Mouse (Mus musculus): ENCODE data around the gene Nxnl1. TPM values are rescaled to one million over a fixed set of nuclear protein-coding genes. Genes with fewer than 3 reads are reported as not detected.
"Not testable (repeated sequence)": the region's sequence is repeated elsewhere in the genome, so short reads cannot be mapped to it uniquely, and the experiment has no call there.

Nxnl1 gene
- polyA plus RNA-seq, 1 experiment from 2014 or later, result not detected

GRCm38 (mm10) chr8:71534263-71534810 is 32.1 kb downstream of the Nxnl1 start:
- no peak for ATAC-seq (ENCODE audit: low read depth)
- Histone ChIP-seq H3K27ac (ENCODE audit: low read length) (no peak overlapping the region), H3K9ac (ENCODE audit: low read depth, low read length) (no peak overlapping the region), H3K4me1 (ENCODE audit: control insufficient read depth, low read depth, low read length) (peaks cover 15% of the 10 kb centered on the region), H3K27me3 (ENCODE audit: control insufficient read depth, insufficient read depth, low read depth, low read length) (no peaks in the 10 kb centered on the region), H3K4me3 (ENCODE audit: low read depth, low read length) (no peak overlapping the region), H3K36me3 (ENCODE audit: control insufficient read depth, insufficient read depth) (no peaks in the 10 kb centered on the region), H3K4me2 (ENCODE audit: low read depth, low read length) (no peak overlapping the region), H3K9me3 (replicated peaks; ENCODE audit: control insufficient read depth, low read length) (no peaks in the 10 kb centered on the region)
- WGBS (ENCODE audit: insufficient replicate concordance), result 38% methylated on average over 3 of the region's 3 CpGs

DNA sequence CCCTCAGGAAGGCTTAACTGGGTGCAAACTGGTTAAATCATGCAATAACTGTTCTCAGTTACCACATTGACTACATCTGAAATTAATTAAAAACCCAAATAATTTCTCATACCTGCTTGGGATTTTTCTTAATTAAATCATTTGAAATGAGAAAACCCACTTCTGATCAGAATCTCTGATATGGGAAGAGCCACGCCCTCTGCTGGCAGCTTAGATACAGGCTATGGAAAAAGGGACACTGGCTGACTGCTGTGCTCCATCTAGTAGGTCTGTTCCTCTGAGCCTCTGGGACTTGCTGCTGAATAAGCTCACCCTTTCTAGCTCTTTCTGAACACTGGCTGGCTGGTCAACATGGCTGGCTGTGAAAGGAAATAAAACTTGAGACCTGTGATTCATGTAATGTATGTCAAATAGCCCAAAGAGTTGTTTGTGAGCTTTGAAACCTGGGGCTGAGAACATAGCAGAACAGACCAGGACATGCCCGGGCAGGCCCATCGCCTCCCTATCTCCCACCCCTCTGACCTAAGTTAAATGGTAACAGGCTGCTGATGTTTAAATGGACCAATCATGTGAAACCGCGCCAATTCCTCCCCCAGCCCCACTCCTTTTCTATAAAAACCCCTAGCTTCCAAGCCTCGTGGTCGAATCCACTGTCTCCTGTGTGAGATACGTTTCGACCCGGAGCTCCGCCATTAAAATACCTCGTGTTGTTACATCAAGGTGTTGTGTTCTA is 35.5 kb downstream of the Nxnl1 start:
- not testable (repeated sequence) for H3K27ac ChIP-seq (ENCODE audit: low read length); H3K36me3 ChIP-seq (ENCODE audit: control insufficient read depth, insufficient read depth); H3K4me2 ChIP-seq (ENCODE audit: low read depth, low read length); H3K4me3 ChIP-seq (ENCODE audit: low read depth, low read length); H3K4me1 ChIP-seq (ENCODE audit: control insufficient read depth, low read depth, low read length); H3K9ac ChIP-seq (ENCODE audit: low read depth, low read length); H3K9me3 ChIP-seq (replicated peaks; ENCODE audit: control insufficient read depth, low read length); ATAC-seq (ENCODE audit: low read depth); H3K27me3 ChIP-seq (ENCODE audit: control insufficient read depth, insufficient read depth, low read depth, low read length)
- WGBS (ENCODE audit: insufficient replicate concordance), result 63% methylated on average over 5 of the region's 12 CpGs

GRCm38 (mm10) chr8:71528362-71529073 is 37.9 kb downstream of the Nxnl1 start:
- Histone ChIP-seq H3K4me1 (ENCODE audit: control insufficient read depth, low read depth, low read length) (no peaks in the 10 kb centered on the region; the same call in none of the 2 replicates), H3K9ac (ENCODE audit: low read depth, low read length) (no peak overlapping the region), H3K27me3 (ENCODE audit: control insufficient read depth, insufficient read depth, low read depth, low read length) (peaks cover 20% of the 10 kb centered on the region), H3K4me3 (ENCODE audit: low read depth, low read length) (no peak overlapping the region), H3K9me3 (replicated peaks; ENCODE audit: control insufficient read depth, low read length) (no peaks in the 10 kb centered on the region), H3K36me3 (ENCODE audit: control insufficient read depth, insufficient read depth) (no peaks in the 10 kb centered on the region), H3K4me2 (ENCODE audit: low read depth, low read length) (no peak overlapping the region), H3K27ac (ENCODE audit: low read length) (peak overlapping the region; percentile 3; the same call in 1 of the 2 replicates)
- peak; percentile 65 for ATAC-seq (ENCODE audit: low read depth)
- 18% methylated on average over 11 of the region's 11 CpGs for WGBS (ENCODE audit: insufficient replicate concordance)

- Histone ChIP-seq H3K9ac (ENCODE audit: low read depth, low read length) (no peak overlapping the region), H3K4me3 (ENCODE audit: low read depth, low read length) (no peak overlapping the region), H3K27ac (ENCODE audit: low read length) (no peak overlapping the region), H3K36me3 (ENCODE audit: control insufficient read depth, insufficient read depth) (no peaks in the 10 kb centered on the region), H3K9me3 (replicated peaks; ENCODE audit: control insufficient read depth, low read length) (no peaks in the 10 kb centered on the region), H3K27me3 (ENCODE audit: control insufficient read depth, insufficient read depth, low read depth, low read length) (peaks cover 20% of the 10 kb centered on the region), H3K4me2 (ENCODE audit: low read depth, low read length) (no peak overlapping the region), H3K4me1 (ENCODE audit: control insufficient read depth, low read depth, low read length) (no peaks in the 10 kb centered on the region; the same call in none of the 2 replicates)
- no peak for ATAC-seq (ENCODE audit: low read depth)
- WGBS (ENCODE audit: insufficient replicate concordance), result 44% methylated on average over 3 of the region's 3 CpGs
These were observed 39.1 kb downstream of the Nxnl1 start for GRCm38 (mm10) chr8:71527162-71527870.

DNA sequence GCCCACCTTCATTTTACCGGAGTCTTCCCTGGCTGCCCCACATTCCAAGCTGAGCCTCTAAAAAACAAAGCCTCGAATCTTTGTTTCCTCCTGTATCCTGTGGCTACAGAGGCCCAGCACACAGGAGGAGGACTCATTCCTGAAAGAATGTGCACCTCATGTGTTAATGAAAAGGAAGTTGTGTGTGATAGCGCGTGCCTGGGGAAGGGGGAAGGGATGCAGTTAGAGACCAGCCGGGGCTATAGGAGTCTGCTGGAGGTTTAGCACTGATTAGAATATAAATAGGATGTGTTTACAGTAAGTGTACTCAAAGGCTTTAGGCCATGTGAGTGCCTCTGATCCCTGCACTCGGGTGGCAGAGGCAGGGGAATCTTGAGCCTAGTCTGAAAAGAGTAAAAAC is 40.1 kb downstream of the Nxnl1 start:
- H3K9ac ChIP-seq (ENCODE audit: low read depth, low read length), result no peak overlapping the region
- ATAC-seq (ENCODE audit: low read depth), result 0 out of 2 replicates have a peak, but pooled peaks have one; percentile 5
- no peak overlapping the region for H3K27ac ChIP-seq (ENCODE audit: low read length)
- no peaks in the 10 kb centered on the region for H3K9me3 ChIP-seq (replicated peaks; ENCODE audit: control insufficient read depth, low read length)
- H3K4me3 ChIP-seq (ENCODE audit: low read depth, low read length), result no peak overlapping the region
- H3K27me3 ChIP-seq (ENCODE audit: control insufficient read depth, insufficient read depth, low read depth, low read length), result peaks cover 20% of the 10 kb centered on the region
- 19% methylated on average over 6 of the region's 6 CpGs for WGBS (ENCODE audit: insufficient replicate concordance)
- no peaks in the 10 kb centered on the region for H3K36me3 ChIP-seq (ENCODE audit: control insufficient read depth, insufficient read depth)
- no peak overlapping the region for H3K4me2 ChIP-seq (ENCODE audit: low read depth, low read length)
- H3K4me1 ChIP-seq (ENCODE audit: control insufficient read depth, low read depth, low read length), result no peaks in the 10 kb centered on the region; the same call in none of the 2 replicates

DNA sequence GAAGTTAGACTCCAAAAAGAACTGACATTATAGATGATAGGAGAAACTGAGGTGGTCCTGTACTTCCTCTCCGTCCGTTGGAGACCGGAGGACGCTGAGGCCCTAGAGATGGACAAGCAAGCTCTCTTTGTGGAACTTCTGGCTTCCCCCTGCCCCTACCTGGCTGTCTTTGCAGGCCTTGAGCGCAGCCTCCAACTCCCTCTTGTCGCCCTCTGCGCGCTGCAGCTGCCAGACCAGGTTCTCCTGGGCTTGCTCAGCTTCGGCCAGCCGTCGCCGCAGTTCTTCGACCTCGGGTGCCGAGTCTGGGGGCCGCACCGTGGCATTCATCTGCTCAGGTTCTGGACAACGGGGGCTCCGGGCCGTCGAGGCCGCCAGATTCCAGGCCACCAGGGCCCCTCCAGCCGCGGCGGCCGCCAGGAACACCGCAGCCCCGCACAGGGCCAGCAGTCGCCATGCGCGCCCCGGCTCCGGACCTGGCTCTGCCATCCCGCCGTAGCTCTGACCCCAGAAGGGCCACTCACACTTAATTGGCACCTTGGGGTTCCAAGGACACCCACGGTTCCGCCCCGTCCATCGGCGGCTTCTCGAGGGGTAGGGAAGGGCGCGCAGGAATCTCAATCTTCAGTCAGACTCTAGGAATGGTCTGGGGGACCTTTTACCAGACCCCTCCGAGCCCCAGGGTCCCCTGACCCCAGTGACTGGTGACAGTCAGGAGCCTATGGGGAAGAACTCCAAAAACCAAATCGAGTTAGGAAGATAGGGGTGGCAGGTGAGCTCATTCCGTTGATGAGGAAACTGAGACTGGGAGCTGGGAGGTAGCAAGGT is 41.0 kb downstream of the Nxnl1 start, which contains the start of gene Ccdc194:
Ccdc194 (minus strand) TSS at position 486 of the 825 bp plus-strand sequence.
- Histone ChIP-seq H3K27me3 (ENCODE audit: control insufficient read depth, insufficient read depth, low read depth, low read length) (peaks cover 20% of the 10 kb centered on the region), H3K36me3 (ENCODE audit: control insufficient read depth, insufficient read depth) (no peaks in the 10 kb centered on the region), H3K4me2 (ENCODE audit: low read depth, low read length) (no peak within 1 kb of the TSS), H3K27ac (ENCODE audit: low read length) (no peak within 1 kb of the TSS), H3K4me3 (ENCODE audit: low read depth, low read length) (no peak within 1 kb of the TSS), H3K9ac (ENCODE audit: low read depth, low read length) (no peak within 1 kb of the TSS), H3K4me1 (ENCODE audit: control insufficient read depth, low read depth, low read length) (no peaks in the 10 kb centered on the region; the same call in none of the 2 replicates), H3K9me3 (replicated peaks; ENCODE audit: control insufficient read depth, low read length) (no peaks in the 10 kb centered on the region)
- no peak for ATAC-seq (ENCODE audit: low read depth)
- 37% methylated on average over 44 of the region's 46 CpGs for WGBS (ENCODE audit: insufficient replicate concordance)

- WGBS (ENCODE audit: insufficient replicate concordance), result 2% methylated on average over 17 of the region's 17 CpGs
- ATAC-seq (ENCODE audit: low read depth), result peak; percentile 74
These were observed 44.8 kb downstream of the Nxnl1 start for GRCm38 (mm10) chr8:71521634-71522033.

More at GRCm38 (mm10) chr8:71521634-71522033, 44.8 kb downstream of the Nxnl1 start:
- Histone ChIP-seq H3K27ac (ENCODE audit: low read length) (no peak overlapping the region), H3K27me3 (ENCODE audit: control insufficient read depth, insufficient read depth, low read depth, low read length) (peaks cover 17% of the 10 kb centered on the region), H3K9ac (ENCODE audit: low read depth, low read length) (no peak overlapping the region), H3K4me2 (ENCODE audit: low read depth, low read length) (no peak overlapping the region), H3K4me1 (ENCODE audit: control insufficient read depth, low read depth, low read length) (no peaks in the 10 kb centered on the region; the same call in none of the 2 replicates), H3K36me3 (ENCODE audit: control insufficient read depth, insufficient read depth) (no peaks in the 10 kb centered on the region), H3K4me3 (ENCODE audit: low read depth, low read length) (no peak overlapping the region), H3K9me3 (replicated peaks; ENCODE audit: control insufficient read depth, low read length) (no peaks in the 10 kb centered on the region)

Data from liver, embryonic 16.5 days (tissue).